Mouse (Mus musculus) CH12.LX (cell line): ENCODE measurements around the gene Pygl. TPM values are rescaled to one million over a fixed set of nuclear protein-coding genes. Genes with fewer than 3 reads are reported as not detected.
A peak's percentile ranks its signal among the peaks of the same experiment; 100 is the strongest.

Source experiments
- DNase-seq: peaks from one replicate; pipeline ENCODE4 v3.0.0-alpha.2; 2013; ENCODE audit errors: extremely low read depth
- H3K27ac ChIP-seq: 2 replicates; pipeline ENCODE4 v1.5.1; 2012; ENCODE audit warnings: low read depth, mild to moderate bottlenecking, control low read depth, moderate library complexity; ENCODE audit not compliant: insufficient read depth
- H3K27me3 ChIP-seq: replicated peaks from 2 replicates; pipeline ENCODE3; 2012; ENCODE audit warnings: inconsistent platforms
- H3K36me3 ChIP-seq, 2 experiments: replicated peaks in 1 of 2; 2 replicates each; pipeline versions ENCODE3 to v1.6.1; 2012; ENCODE audit warnings: inconsistent platforms in 1 of 2, low read length in 1 of 2, mild to moderate bottlenecking in 1 of 2, mixed read lengths in 1 of 2, moderate library complexity in 1 of 2; ENCODE audit not compliant: control insufficient read depth in 1 of 2, insufficient read depth in 1 of 2
- H3K4me1 ChIP-seq, 2 experiments: 2 replicates each; pipeline ENCODE4 v1.6.1; 2012; ENCODE audit warnings: inconsistent platforms in 1 of 2, moderate library complexity in 1 of 2; ENCODE audit not compliant: insufficient read depth in 2 of 2, control insufficient read depth in 1 of 2
- H3K4me2 ChIP-seq: 2 replicates; pipeline ENCODE4 v1.6.1; 2012; ENCODE audit warnings: low read depth, mild to moderate bottlenecking, control low read depth; ENCODE audit not compliant: poor library complexity, insufficient read depth, severe bottlenecking
- H3K4me3 ChIP-seq, 3 experiments: fragments of 150-350 bp in 1 of 3; sonication (generic) in 1 of 3; replicated peaks in 1 of 3; 2 replicates each; pipeline versions ENCODE3 to v1.5.1; 2011 to 2012; ENCODE audit warnings: low read depth in 2 of 3, low read length in 2 of 3, mild to moderate bottlenecking in 2 of 3, moderate library complexity in 2 of 3, control low read depth in 1 of 3, improper control_type of control experiment in 1 of 3, inconsistent platforms in 1 of 3, mixed read lengths in 1 of 3; ENCODE audit not compliant: poor library complexity in 1 of 3
- H3K79me2 ChIP-seq: replicated peaks from 2 replicates; pipeline ENCODE4 v1.6.1; 2012; ENCODE audit warnings: mild to moderate bottlenecking, moderate library complexity; ENCODE audit not compliant: control insufficient read depth, poor library complexity, insufficient read depth, severe bottlenecking; ENCODE audit errors: extremely low read depth
- H3K9ac ChIP-seq: 2 replicates; pipeline ENCODE4 v1.6.1; 2012; ENCODE audit warnings: low read depth, mild to moderate bottlenecking, control low read depth, moderate library complexity; ENCODE audit not compliant: insufficient read depth
- H3K9me3 ChIP-seq: replicated peaks from 2 replicates; pipeline ENCODE3; 2012; ENCODE audit warnings: low read length, inconsistent platforms, mixed read lengths
- BHLHE40 ChIP-seq: IDR thresholded peaks from 2 replicates; pipeline ENCODE4 v1.6.1; 2011; ENCODE audit warnings: mild to moderate bottlenecking, low read depth, low read length, improper control_type of control experiment
- CHD1 ChIP-seq: IDR thresholded peaks from 2 replicates; pipeline ENCODE4 v1.6.1; 2012; ENCODE audit warnings: low read depth, low read length, improper control_type of control experiment, inconsistent platforms
- CHD2 ChIP-seq: IDR thresholded peaks from 2 replicates; pipeline ENCODE4 v1.6.1; 2011; ENCODE audit warnings: low read length, improper control_type of control experiment
- CTCF ChIP-seq, 2 experiments: IDR thresholded peaks in 1 of 2; conservative IDR thresholded peaks in 1 of 2; 2 replicates each; pipeline ENCODE4 v1.5.1; 2011 to 2012; ENCODE audit warnings: low read depth in 2 of 2, low read length in 2 of 2, improper control_type of control experiment in 1 of 2, inconsistent platforms in 1 of 2, mild to moderate bottlenecking in 1 of 2, moderate library complexity in 1 of 2
- E2F4 ChIP-seq: IDR thresholded peaks from 2 replicates; pipeline ENCODE4 v1.6.1; 2011; ENCODE audit warnings: low read depth, low read length, improper control_type of control experiment; ENCODE audit not compliant: insufficient replicate concordance
- ELF1 ChIP-seq: IDR thresholded peaks from 2 replicates; pipeline ENCODE4 v1.6.1; 2014; ENCODE audit warnings: low read depth, mild to moderate bottlenecking, inconsistent platforms, low read length, improper control_type of control experiment
- EP300 ChIP-seq: IDR thresholded peaks from 2 replicates; pipeline ENCODE4 v1.6.1; 2011; ENCODE audit warnings: low read length, improper control_type of control experiment
- ETS1 ChIP-seq: conservative IDR thresholded peaks from 2 replicates; pipeline ENCODE4 v1.6.1; 2012; ENCODE audit warnings: low read depth, mild to moderate bottlenecking, inconsistent platforms, low read length, improper control_type of control experiment, moderate library complexity
- HCFC1 ChIP-seq: IDR thresholded peaks from 2 replicates; pipeline ENCODE4 v1.6.1; 2012; ENCODE audit warnings: low read depth, mild to moderate bottlenecking, inconsistent platforms, low read length, improper control_type of control experiment
- IRF4 ChIP-seq: IDR thresholded peaks from 2 replicates; pipeline ENCODE4 v1.6.1; 2014; ENCODE audit warnings: low read depth, mild to moderate bottlenecking, inconsistent platforms, low read length, improper control_type of control experiment
- JUN ChIP-seq: IDR thresholded peaks from 2 replicates; pipeline ENCODE4 v1.6.1; 2011; ENCODE audit warnings: low read depth, mild to moderate bottlenecking, low read length, improper control_type of control experiment, moderate library complexity; ENCODE audit not compliant: insufficient read depth
- JUND ChIP-seq: conservative IDR thresholded peaks from 2 replicates; pipeline ENCODE4 v1.6.1; 2011; ENCODE audit warnings: low read depth, low read length, improper control_type of control experiment
- KAT2A ChIP-seq: IDR thresholded peaks from 2 replicates; pipeline ENCODE4 v1.6.1; 2012; ENCODE audit warnings: low read length, improper control_type of control experiment, inconsistent platforms; ENCODE audit not compliant: insufficient replicate concordance
- MAFK ChIP-seq: IDR thresholded peaks from 2 replicates; pipeline ENCODE4 v1.6.1; 2011; ENCODE audit warnings: low read length, improper control_type of control experiment; ENCODE audit not compliant: insufficient replicate concordance
- MAX ChIP-seq: IDR thresholded peaks from 2 replicates; pipeline ENCODE4 v1.6.1; 2011; ENCODE audit warnings: low read length, improper control_type of control experiment
- MAZ ChIP-seq: IDR thresholded peaks from 2 replicates; pipeline ENCODE4 v1.6.1; 2012; ENCODE audit warnings: low read depth, mild to moderate bottlenecking, inconsistent platforms, low read length, improper control_type of control experiment, moderate library complexity
- NELFE ChIP-seq: IDR thresholded peaks from 2 replicates; pipeline ENCODE4 v1.6.1; 2011; ENCODE audit warnings: low read depth, low read length, improper control_type of control experiment
- NRF1 ChIP-seq: IDR thresholded peaks from 2 replicates; pipeline ENCODE4 v1.6.1; 2014; ENCODE audit warnings: low read depth, mild to moderate bottlenecking, inconsistent platforms, low read length, improper control_type of control experiment, moderate library complexity
- PAX5 ChIP-seq: IDR thresholded peaks from 2 replicates; pipeline ENCODE4 v1.6.1; 2012; ENCODE audit warnings: low read length, inconsistent platforms, mixed read lengths
- POLR2A ChIP-seq: IDR thresholded peaks from 2 replicates; pipeline ENCODE4 v1.6.1; 2011; ENCODE audit warnings: low read depth, mild to moderate bottlenecking, improper control_type of control experiment, low read length
- POLR2AphosphoS2 ChIP-seq: IDR thresholded peaks from 2 replicates; pipeline ENCODE4 v1.6.1; 2011; ENCODE audit warnings: low read depth, low read length, improper control_type of control experiment
- RAD21 ChIP-seq: IDR thresholded peaks from 2 replicates; pipeline ENCODE4 v1.6.1; 2011; ENCODE audit warnings: low read depth, mild to moderate bottlenecking, low read length, improper control_type of control experiment, moderate library complexity
- SMC3 ChIP-seq: IDR thresholded peaks from 2 replicates; pipeline ENCODE4 v1.6.1; 2011; ENCODE audit warnings: low read depth, low read length, improper control_type of control experiment
- TBP ChIP-seq: conservative IDR thresholded peaks from 2 replicates; pipeline ENCODE4 v1.6.1; 2011; ENCODE audit warnings: low read depth, low read length, improper control_type of control experiment
- TCF12 ChIP-seq: IDR thresholded peaks from 2 replicates; pipeline ENCODE4 v1.6.1; 2014; ENCODE audit warnings: low read depth, mild to moderate bottlenecking, inconsistent platforms, low read length, improper control_type of control experiment
- UBTF ChIP-seq: IDR thresholded peaks from 2 replicates; pipeline ENCODE4 v1.6.1; 2012; ENCODE audit warnings: low read depth, mild to moderate bottlenecking, inconsistent platforms, low read length, improper control_type of control experiment, moderate library complexity
- USF1 ChIP-seq: IDR thresholded peaks from 2 replicates; pipeline ENCODE4 v1.6.1; 2014; ENCODE audit warnings: low read depth, mild to moderate bottlenecking, inconsistent platforms, low read length, improper control_type of control experiment
- ZC3H11A ChIP-seq: IDR thresholded peaks from 2 replicates; pipeline ENCODE4 v1.6.1; 2012; ENCODE audit warnings: low read depth, mild to moderate bottlenecking, inconsistent platforms, low read length, improper control_type of control experiment
- ZKSCAN1 ChIP-seq: IDR thresholded peaks from 2 replicates; pipeline ENCODE4 v1.6.1; 2012; ENCODE audit warnings: low read depth, inconsistent platforms, low read length, improper control_type of control experiment, borderline replicate concordance
- ZMIZ1 ChIP-seq: IDR thresholded peaks from 2 replicates; pipeline ENCODE4 v1.6.1; 2012; ENCODE audit warnings: low read depth, mild to moderate bottlenecking, inconsistent platforms, low read length, improper control_type of control experiment
- ZNF384 ChIP-seq: IDR thresholded peaks from 2 replicates; pipeline ENCODE4 v1.6.1; 2012; ENCODE audit warnings: low read depth, low read length, improper control_type of control experiment, inconsistent platforms
- dilution Hi-C: fragments of 300-500 bp; cut with MboI; formaldehyde crosslinking; loops from 2 replicates; pipeline ENCODE4 v1.14.3; 2020; ENCODE audit warnings: low sequenced_read_pairs; ENCODE audit not compliant: extremely low pct_unique_long_range_greater_than_20kb, extremely low pct_ligation_motif_present
- in situ Hi-C: fragments of 300-500 bp; cut with MboI; formaldehyde crosslinking; loops from 3 replicates; pipeline ENCODE4 v1.14.3; 2019; ENCODE audit warnings: low sequenced_read_pairs, low pct_ligation_motif_present, low pct_unique_long_range_greater_than_20kb, mixed read lengths
- polyA plus RNA-seq: library from polyadenylated mRNA; unstranded; fragments of >175 nt; gene quantifications from 2 replicates; pipeline ENCODE4 v1.2.1, GENCODE M21; 2012; ENCODE audit warnings: low read depth; ENCODE audit not compliant: insufficient read length
- total RNA-seq, 2 experiments: library from RNA; depleted of rRNA; stranded (reverse); fragments of 300-350 nt in 1 of 2; fragments of >200 nt in 1 of 2; gene quantifications; 2 replicates each; pipeline ENCODE4 v1.2.3; 2012 to 2014

Gene Pygl
- total and polyA plus RNA-seq, 3 experiments = 1.1 to 8.5 (median 3.1) TPM

DNA sequence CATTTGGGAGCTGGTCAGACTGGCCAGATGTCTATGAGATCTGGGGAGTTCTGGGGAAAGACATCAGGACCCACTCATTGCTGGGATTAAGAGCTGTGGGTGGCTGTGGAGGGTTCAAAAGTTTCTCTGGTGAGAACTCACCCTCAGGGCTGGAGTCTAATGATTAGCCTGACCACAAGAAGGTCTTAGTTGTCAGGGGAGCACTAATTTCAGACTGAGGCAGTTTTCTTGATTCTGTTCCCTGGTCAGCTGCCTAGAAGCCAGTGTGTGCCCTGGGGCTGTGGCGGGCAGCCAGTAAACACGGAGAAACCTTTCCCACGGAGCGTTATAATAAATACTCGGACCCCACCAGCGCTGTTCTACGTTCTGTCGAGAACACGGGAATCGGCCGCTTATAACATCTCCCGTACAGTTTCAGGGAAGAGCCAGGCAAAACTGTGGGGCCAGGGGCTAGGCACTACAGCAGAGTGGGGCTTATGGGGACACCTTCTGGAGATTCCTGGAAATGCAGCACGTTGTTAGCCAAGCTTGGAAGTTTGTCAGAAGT, 3.7 kb upstream of the Pygl start:
- H3K79me2 ChIP-seq = no peaks in the 10 kb centered on the region
- no peaks in the 10 kb centered on the region for H3K36me3 ChIP-seq
- no peak overlapping the region for H3K27ac ChIP-seq
- in situ Hi-C loops = loop anchor here (25.0 kb wide), 1 partner anchor 677 kb away; no protein-coding TSS in a partner anchor
- no peaks in the 10 kb centered on the region for H3K9me3 ChIP-seq
- dilution Hi-C loops = no loop called here
- no peaks in the 10 kb centered on the region for H3K27me3 ChIP-seq
- peak overlapping the region; percentile 47 for H3K9ac ChIP-seq
- H3K4me3 ChIP-seq = peak overlapping the region; percentile 10 to 58 (median 41)
- peak; percentile 56 for DNase-seq
- peaks cover 0 to 5% of the 10 kb centered on the region in 2 experiments; a peak in 1 of 4 replicates for H3K4me1 ChIP-seq
- peak overlapping the region; percentile 93 for H3K4me2 ChIP-seq
- TF ChIP-seq CTCF (conservative IDR thresholded peaks at IDR 0.05 in 1 of 2, IDR thresholded peaks at IDR 0.05 in 1 of 2; ENCODE audit: low read depth in 2 of 2, low read length in 2 of 2) (peak; percentile 64 to 79), CHD1 (no peak), CHD2 (no peak), NELFE (no peak), MAZ (no peak), NRF1 (no peak), ZKSCAN1 (no peak), POLR2A (no peak), RAD21 (peak; percentile 67), ETS1 (no peak), JUN (no peak), SMC3 (peak; percentile 48), TCF12 (no peak), MAFK (no peak), HCFC1 (no peak), JUND (no peak), MAX (no peak)

DNA sequence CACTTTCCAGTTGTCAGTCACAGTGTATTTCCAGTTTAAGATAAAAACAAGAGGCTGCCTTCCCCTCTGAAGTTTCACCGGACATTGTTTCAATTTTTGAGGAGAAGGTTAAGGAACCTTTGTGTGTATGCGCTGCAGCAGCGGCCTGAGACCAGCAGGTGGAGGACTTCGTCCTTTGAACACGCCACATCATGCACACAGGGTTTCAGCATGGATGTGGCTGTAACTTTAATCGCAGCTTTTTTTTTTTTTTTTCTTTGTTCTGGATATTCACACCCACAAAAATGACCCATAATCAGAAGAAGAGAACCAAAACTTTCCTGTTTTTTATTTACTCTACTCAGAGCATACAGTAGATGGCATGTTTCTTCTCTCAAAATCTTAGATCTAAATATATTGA, 3.1 kb upstream of the Pygl start:
- dilution Hi-C loops (no loop called here), in situ Hi-C loops (loop anchor here (25.0 kb wide), 1 partner anchor 678 kb away; no protein-coding TSS in a partner anchor)
- peak overlapping the region; percentile 29; the same call in 1 of the 2 replicates for H3K4me2 ChIP-seq
- TF ChIP-seq KAT2A (no peak), CHD1 (no peak), UBTF (no peak), ZNF384 (peak; percentile 96), TBP (no peak), ETS1 (no peak), POLR2A (no peak), ZKSCAN1 (no peak), HCFC1 (no peak), PAX5 (no peak), MAFK (no peak), EP300 (no peak), USF1 (no peak), BHLHE40 (no peak), ELF1 (no peak), IRF4 (0 out of 2 replicates have a peak, but pooled peaks have one; percentile 39), TCF12 (no peak), POLR2AphosphoS2 (no peak), MAZ (no peak), ZMIZ1 (no peak), ZC3H11A (0 out of 2 replicates have a peak, but pooled peaks have one; percentile 26), E2F4 (no peak), CHD2 (no peak), CTCF (conservative IDR thresholded peaks at IDR 0.05 in 1 of 2, IDR thresholded peaks at IDR 0.05 in 1 of 2; ENCODE audit: low read depth in 2 of 2, low read length in 2 of 2) (peak; percentile 53 to 92), JUND (no peak)

More for the DNA sequence above, 3.1 kb upstream of the Pygl start:
- H3K9ac ChIP-seq = no peak overlapping the region
- no peaks in the 10 kb centered on the region for H3K36me3 ChIP-seq
- H3K4me1 ChIP-seq = peaks cover 0 to 5% of the 10 kb centered on the region in 2 experiments; a peak in 1 of 4 replicates
- no peaks in the 10 kb centered on the region for H3K79me2 ChIP-seq
- peak; percentile 72 for DNase-seq
- H3K27me3 ChIP-seq = no peaks in the 10 kb centered on the region
- no peaks in the 10 kb centered on the region for H3K9me3 ChIP-seq
- H3K27ac ChIP-seq = no peak overlapping the region
- H3K4me3 ChIP-seq = no peak overlapping the region
